Mouse (Mus musculus): Measurements from ENCODE around the gene Fam168b.

Gene Fam168b

DNA sequence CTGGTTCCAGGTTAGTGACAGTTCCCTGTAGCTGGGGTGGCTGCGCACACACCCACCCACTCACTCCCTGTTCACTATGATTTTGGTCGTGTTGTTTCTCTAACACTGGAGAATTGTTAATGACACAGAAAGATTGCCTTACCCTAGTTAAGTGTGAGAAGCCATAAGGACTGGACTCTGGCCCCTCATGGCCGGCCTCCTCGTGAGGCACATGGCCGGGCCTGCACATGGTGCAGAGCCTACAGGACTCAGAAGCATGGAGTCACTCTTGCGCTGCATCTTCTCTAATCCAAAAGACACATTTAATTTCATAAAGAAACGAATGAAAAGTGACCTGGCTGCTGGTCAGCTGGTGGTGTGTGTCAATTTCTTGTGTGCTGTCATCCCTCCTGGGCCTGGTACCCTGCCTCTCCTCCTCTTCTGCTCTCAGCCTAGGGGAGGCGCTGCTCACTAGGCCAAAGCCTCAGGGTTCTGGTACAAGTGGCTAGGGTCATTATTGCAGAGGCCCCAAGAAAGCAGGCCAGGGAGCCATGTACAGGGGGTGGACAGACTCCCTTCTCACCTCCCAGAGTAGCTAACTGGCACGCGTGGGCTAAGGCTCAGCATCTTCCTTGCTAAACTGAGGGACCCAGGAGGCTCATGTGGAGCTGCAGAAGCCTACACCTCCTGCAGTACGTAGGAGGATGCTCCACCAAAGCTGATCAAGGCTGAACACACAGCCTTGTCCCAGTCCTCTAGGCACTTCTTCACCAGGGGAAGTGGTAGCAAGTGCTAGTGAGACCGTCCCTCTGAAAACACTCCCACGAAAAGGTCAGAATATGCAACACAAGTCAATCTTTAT lies 30.2 kb downstream of the Fam168b start:
- peak; percentile 60 for ATAC-seq (ENCODE audit: low TSS enrichment)

DNA sequence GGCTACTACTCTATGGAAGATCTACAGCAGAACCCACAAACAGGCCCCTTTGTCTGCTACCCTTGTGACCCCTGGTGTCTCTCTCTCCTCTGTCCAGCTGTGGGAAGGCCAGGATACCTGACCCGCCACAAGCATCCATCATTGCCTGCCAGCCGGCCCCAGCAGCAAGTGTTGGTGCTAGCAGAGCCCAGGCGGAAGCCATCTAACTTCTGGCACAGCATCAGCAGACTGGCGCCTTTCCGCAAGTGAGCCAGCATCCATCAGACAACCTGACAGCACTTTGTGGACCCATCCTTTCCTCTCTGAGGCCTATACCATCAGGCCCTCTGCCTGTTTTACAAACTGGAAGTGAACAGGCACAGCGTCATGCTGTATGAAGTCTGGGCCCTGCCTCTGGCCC lies 31.3 kb downstream of the Fam168b start:
- no peak for ATAC-seq (ENCODE audit: low TSS enrichment)

DNA sequence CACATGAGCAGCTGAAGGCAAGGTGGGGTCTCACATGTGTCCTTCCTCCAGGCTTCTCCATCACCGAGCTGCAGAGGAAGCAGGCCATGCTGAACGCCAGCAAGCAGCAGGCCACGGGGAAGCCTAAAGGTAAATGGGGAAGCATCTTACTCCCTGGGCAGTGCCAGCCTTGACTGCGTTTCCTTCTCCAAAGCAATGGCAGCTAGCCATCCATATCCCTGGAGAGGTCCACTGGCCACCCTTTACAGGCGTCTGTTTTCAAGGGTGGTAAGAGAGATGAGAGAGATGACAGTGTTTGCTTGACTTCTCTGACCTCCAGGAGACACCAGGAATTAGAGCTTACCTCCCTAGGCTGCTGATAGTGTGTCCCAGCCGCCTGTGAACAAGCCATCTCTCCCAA lies 31.8 kb downstream of the Fam168b start:
- no peak for ATAC-seq (ENCODE audit: low TSS enrichment)

DNA sequence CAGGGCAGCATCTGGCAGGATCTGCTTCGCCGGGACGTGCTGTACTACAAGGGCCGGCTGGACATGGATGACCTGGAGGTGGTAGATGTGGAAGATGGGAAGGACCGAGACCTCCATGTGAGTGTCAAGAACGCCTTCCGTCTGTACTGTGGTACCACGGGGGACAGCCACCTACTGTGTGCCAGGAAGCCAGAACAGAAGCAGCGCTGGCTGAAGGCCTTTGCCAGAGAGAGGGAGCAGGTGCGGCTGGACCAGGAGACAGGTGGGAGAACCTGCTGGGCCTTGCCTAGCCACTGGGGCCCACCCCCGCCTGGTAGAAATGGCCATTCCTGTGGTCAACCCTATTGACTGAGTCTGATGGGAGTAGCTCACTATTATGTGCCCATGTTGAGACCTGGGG lies 32.6 kb downstream of the Fam168b start:
- ATAC-seq (ENCODE audit: low TSS enrichment): no peak

DNA sequence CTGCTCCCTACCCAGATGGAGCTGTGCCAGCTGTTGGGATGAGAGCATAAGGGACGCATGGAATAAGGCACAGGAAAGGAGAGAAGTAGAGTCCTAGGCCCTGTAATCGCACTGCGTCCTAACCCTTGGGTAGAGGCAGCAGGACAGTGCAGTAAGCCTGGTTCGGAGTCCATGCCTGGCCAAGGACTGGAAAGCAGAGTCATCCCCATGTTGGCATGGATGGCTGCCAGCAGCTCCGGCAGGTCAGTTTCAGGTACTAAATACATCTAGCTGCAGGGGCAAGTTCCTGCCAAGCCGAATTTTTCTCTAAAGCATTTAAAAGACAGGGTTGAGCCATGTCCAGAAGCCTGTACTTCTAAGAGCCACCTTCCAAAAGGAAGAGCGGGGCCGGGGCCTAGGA lies 34.4 kb downstream of the Fam168b start:
- no peak for ATAC-seq (ENCODE audit: low TSS enrichment)

DNA sequence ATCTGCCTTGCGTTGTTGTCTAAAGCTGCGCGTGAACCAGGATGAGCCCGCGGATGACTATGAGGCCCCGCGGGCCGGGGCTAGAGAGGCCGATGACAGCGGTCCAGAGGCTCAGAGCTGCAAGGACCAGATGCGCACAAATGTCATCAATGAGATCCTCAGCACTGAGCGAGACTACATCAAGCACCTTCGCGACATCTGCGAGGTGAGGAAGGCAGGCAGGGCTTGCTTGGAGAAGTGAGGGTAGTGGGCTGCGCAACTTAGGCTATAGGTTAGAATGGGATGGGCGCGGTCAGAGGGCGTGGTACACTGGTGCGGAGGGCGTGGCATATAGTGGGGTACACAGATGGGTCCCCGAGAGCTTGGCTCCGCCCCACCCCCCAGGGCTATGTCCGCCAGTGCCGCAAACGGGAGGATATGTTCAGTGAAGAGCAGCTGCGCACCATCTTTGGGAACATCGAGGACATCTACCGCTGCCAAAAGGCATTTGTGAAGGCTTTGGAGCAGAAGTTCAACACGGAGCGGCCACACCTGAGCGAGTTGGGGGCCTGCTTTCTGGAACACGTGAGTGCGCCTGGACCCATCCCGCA lies 36.8 kb downstream of the Fam168b start:
- no peak for ATAC-seq (ENCODE audit: low TSS enrichment)

DNA sequence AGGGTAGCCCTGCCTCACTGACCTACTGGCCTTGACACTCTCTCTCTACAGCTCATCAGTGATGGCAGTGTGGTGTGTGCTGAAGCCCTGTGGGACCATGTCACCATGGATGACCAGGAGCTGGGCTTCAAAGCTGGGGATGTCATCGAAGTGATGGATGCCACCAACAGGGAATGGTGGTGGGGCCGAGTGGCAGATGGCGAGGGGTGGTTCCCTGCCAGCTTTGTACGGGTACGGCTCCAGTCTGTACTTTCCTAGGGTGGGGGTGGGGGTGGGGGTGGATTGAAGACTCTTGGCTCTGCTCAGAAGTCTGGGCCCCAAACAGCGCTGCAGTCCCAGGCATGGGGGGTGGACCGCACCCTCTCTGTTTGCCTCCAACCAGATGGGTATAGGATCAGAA lies 38.0 kb downstream of the Fam168b start:
- ATAC-seq (ENCODE audit: low TSS enrichment): no peak

DNA sequence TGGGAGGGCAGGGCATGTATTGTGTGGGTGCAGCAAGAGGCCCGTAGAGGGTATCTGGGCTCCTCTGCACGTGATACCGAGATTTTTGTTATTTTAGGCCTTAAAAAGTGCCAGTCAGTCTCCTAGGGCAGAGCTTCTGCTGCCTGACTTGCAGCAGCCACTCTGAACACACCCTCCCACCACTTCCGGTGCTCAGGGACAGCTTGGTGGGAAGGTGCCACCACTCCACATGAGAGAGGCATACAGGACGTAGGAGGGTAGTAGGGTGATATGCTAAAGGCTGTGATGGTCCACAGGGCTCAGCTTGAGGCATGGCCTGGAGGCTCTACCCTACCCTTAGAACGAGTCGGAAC lies 40.6 kb downstream of the Fam168b start:
- peak; percentile 64 for ATAC-seq (ENCODE audit: low TSS enrichment)

DNA sequence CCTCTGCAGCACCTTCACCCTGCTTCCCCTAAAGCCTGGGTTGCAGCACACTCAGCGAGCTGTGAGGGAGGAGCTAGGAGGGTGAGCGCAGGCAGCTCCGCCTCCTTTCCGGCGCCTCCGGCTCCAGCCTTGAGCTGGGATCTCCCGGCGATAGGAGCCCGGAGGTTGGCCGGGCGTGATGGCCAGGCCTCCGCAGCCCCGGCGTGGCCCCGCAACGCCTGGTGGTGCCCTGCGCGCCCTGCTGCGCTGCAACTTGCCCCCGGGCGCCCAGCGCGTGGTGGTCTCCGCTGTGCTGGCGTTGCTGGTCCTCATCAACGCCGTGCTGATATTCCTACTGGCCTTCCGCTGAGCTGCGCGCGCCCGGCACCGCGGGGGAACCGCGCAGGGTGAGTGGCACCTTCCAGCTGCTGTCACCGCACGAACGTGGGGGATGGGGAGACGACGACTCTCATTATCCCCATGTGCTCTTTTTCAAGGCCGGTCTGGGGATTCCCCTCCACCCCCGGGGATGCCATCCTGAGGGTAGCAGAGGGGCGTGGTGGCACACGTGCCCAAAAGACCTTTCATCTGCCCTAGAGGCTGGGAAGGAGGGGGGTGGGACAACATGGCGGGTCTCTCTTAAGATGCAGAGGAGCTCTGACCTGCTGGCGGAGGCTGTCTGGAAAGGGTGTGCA lies 41.1 kb downstream of the Fam168b start:
- ATAC-seq (ENCODE audit: low TSS enrichment): peak; percentile 70

DNA sequence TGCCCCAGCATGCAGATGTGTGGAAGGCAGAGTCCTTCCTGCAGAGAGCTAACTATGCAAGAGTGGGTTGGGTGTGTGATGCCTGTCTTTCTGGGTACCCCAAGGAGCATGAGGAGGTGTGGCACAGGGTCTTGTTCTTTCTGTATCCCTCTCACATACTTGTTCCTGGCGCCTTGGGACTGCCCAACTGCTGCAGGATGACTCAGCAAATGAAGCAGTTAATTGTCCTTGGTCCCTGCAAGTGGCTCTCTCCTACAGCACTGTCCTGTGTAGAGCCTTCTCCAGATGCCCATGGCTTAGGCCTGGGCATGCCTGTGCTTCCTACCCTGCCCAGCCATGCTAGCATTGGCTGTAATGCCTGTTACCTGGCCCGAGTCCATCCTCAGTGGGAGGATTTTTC lies 43.7 kb downstream of the Fam168b start:
- ATAC-seq (ENCODE audit: low TSS enrichment): no peak

DNA sequence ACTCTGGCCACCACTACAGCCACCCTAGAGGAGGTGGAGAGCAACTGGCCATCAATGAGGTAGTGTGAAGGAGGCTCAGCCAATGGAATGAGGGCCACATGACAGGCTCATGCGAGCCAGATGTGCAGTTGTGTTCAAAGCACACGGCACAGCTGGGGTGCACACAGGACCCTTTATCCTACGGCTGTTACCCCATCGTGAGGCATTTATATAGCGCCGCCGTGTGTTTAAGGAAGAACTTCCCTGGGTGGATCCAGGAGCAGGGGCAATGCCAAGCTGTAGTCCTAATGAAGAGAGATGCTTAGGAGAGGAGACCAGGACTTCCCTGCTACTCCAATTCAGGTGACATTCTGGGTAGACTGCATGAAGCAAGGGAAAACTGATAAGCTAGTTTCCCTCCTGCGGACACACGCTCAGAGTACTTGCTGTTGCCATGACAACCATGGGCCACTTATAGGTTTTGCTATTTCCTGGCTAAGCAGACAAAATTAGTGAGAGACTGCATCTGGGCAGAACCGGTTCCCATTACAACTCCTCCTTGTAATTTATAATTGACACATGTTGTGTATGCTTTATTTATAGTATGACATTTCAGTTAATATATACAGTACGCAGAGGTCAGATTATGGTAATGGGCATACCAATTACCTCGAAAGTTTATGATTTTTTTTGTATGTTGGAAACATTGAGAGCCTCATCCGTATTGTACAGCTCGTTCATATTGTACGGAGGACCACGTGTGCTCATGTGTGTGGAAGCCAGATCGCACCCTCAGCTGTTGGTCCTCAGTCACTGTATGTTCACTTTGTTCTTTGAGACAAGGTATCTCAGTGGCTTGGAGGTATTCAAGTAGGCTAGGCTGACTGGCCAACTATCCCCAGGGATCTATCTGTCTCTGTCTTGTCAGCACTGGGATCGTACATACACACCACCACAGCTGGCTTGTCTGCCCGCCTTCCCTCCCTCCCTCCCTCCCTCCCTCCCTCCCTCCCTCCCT lies 49.3 kb downstream of the Fam168b start:
- ATAC-seq (ENCODE audit: low TSS enrichment): peak; percentile 92

DNA sequence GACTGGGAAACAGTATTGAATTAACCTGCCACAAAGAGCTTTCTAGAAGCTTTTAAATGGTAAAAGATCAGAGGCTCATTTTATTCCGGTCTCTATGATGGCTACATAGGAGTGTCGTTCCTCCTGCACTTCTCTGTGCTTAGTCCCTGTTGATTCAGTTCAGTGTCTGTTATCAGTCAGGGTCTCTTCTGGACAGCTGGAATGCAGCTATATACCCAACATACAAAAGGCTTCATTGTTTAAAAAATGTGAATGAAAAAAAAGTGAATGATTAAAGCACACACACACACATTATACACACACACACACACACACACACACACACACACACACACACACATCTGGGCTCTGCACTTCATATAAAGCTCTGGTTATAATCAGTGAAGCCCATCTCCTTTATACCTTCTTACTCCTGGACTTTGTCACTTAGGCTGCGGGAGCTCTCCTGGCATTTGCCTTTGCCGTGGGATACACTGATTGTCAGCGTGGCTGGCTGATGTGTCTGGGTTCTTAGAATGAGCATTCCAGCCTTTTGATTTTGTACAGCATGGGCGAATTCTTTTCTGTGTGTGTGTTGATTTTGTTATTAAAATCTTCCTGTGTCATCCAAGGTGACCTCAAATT lies 59.2 kb downstream of the Fam168b start:
- ATAC-seq (ENCODE audit: low TSS enrichment): no peak

DNA sequence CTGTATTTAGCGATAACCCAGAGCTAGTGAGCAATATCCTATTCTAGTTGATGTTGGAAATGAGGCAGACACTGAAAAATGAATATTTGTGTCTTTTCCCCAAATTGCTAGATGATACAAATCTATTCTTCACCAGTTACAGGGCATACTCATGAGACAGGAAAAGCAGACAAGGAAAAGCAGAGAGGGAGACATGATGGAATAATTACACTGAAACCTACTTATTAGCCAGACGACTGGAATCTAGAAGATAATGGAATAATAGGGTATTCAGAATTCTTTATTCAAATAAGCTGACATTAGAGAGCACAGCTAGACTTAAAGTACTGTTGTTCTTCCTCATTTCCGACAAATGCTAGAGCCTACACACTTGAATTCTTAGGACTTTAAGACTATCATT lies 67.0 kb downstream of the Fam168b start:
- ATAC-seq (ENCODE audit: low TSS enrichment): no peak

DNA sequence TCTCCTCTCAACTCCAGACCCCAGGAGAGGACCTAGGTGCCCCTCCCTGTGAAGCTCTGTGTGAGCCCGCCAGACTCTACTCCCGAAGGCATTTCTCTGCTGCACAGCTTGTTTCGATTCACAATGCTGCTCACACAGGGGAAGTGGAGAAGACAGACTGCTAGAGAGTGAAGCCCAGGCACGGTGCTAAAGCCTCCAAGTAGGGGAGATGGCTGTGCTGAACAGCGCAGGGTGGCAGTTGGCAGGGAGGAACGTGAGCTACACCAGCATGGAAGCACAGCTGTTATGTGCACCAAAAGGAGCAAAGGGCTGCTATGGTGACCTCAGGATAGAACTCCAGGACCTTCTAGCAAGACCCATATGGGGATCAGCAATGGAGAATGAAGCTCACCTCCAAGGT lies 74.0 kb downstream of the Fam168b start:
- peak; percentile 73 for ATAC-seq (ENCODE audit: low TSS enrichment)

DNA sequence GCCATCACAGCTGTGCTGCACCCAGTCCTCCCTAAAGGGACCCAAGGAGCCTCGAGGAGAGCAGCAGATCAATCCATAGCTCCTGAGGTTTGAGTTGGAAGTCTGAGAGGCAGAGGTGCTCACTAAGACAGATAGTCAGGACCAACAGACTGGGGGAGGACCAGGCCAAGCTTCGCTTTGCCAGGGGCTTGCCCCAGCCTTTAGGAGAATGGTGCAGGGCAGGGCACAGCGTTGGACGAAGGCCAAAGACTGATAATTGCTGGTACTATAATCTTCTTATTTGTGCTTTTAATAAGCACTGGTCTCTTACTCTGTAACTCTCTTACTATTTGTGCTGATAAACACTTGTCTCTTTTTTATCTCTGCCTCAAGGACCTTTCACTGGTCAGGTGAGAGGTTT lies 75.0 kb downstream of the Fam168b start:
- no peak for ATAC-seq (ENCODE audit: low TSS enrichment)

DNA sequence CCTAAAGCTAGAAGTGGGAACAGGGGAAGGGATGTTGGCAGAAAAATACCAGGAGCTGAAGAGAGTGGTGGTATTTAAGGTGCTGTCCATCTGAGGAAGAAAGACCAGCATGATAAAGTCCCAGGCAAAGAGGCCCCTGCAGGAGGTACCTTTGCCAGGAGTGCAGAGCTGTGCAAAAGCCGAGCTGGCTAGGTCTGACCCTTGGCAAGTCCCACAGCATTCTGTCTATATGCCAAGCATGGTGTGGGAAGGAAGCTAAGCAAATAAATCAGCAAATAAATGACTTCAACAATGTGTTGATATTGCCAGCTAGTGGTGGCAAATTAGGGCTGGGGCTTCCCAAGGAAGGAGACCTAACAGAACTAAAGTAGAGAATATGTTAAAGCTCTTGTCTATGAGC lies 76.0 kb downstream of the Fam168b start:
- ATAC-seq (ENCODE audit: low TSS enrichment): no peak

Data from frontal cortex, adult (tissue).